Mouse (Mus musculus) splenic B cell, adult 2 months (primary cell): ENCODE measurements around the gene Fitm1.
A peak's percentile ranks its signal among the peaks of the same experiment; 100 is the strongest.

Experiments
- DNase-seq: peaks from one replicate; pipeline ENCODE4 v3.0.0-alpha.2; 2011; ENCODE audit warnings: low read depth, low spot score
- H3K27me3 ChIP-seq: 2 replicates; pipeline ENCODE4 v1.6.1; 2012; ENCODE audit warnings: mild to moderate bottlenecking, low read length, moderate library complexity, mixed read lengths; ENCODE audit not compliant: control insufficient read depth, poor library complexity, insufficient read depth, severe bottlenecking
- H3K36me3 ChIP-seq: 2 replicates; pipeline ENCODE4 v1.6.1; 2012; ENCODE audit warnings: mild to moderate bottlenecking, low read length, moderate library complexity, mixed read lengths; ENCODE audit not compliant: control insufficient read depth, poor library complexity, insufficient read depth, severe bottlenecking

Fitm1 gene

GRCm38 (mm10) chr14:55558740-55559448 is 16.5 kb upstream of the Fitm1 start:
- Histone ChIP-seq H3K27me3 (no peaks in the 10 kb centered on the region; the same call in 1 of the 2 replicates), H3K36me3 (peaks cover 6% of the 10 kb centered on the region; the same call in 1 of the 2 replicates)
- no peak for DNase-seq

- peak; percentile 93 for DNase-seq
- no peaks in the 10 kb centered on the region; the same call in 1 of the 2 replicates for H3K27me3 ChIP-seq
- peaks cover 10% of the 10 kb centered on the region; the same call in 1 of the 2 replicates for H3K36me3 ChIP-seq
Measured at GRCm38 (mm10) chr14:55559799-55560201, 15.6 kb upstream of the Fitm1 start, which contains the start of gene Dcaf11. Gene Dcaf11, plus strand, starts transcription at chr14:55560006.

- DNase-seq, result peak; percentile 99
- peaks cover 13% of the 10 kb centered on the region for H3K36me3 ChIP-seq
- H3K27me3 ChIP-seq, result no peaks in the 10 kb centered on the region; the same call in 1 of the 2 replicates
Measured at GRCm38 (mm10) chr14:55560202-55561073, 15.0 kb upstream of the Fitm1 start, which contains the start of gene A730061H03Rik. Gene A730061H03Rik, minus strand, starts transcription at chr14:55560406.

GRCm38 (mm10) chr14:55561860-55562259 is 13.6 kb upstream of the Fitm1 start:
- DNase-seq, result no peak
- H3K36me3 ChIP-seq, result peaks cover 13% of the 10 kb centered on the region
- no peaks in the 10 kb centered on the region; the same call in 1 of the 2 replicates for H3K27me3 ChIP-seq

GRCm38 (mm10) chr14:55563249-55563648 is 12.2 kb upstream of the Fitm1 start:
- Histone ChIP-seq H3K36me3 (peaks cover 13% of the 10 kb centered on the region), H3K27me3 (no peaks in the 10 kb centered on the region; the same call in 1 of the 2 replicates)
- no peak for DNase-seq

- H3K36me3 ChIP-seq, result peaks cover 21% of the 10 kb centered on the region
- H3K27me3 ChIP-seq, result no peaks in the 10 kb centered on the region
- no peak for DNase-seq
Measured at GRCm38 (mm10) chr14:55565748-55566147, 9.7 kb upstream of the Fitm1 start.

GRCm38 (mm10) chr14:55567496-55567895 is 7.9 kb upstream of the Fitm1 start:
- Histone ChIP-seq H3K36me3 (peaks cover 22% of the 10 kb centered on the region), H3K27me3 (no peaks in the 10 kb centered on the region)
- no peak for DNase-seq

- Histone ChIP-seq H3K27me3 (no peaks in the 10 kb centered on the region), H3K36me3 (peaks cover 8% of the 10 kb centered on the region; the same call in 1 of the 2 replicates)
- DNase-seq, result no peak
Measured at GRCm38 (mm10) chr14:55570588-55570987, 4.8 kb upstream of the Fitm1 start.

- no peaks in the 10 kb centered on the region for H3K27me3 ChIP-seq
- peaks cover 8% of the 10 kb centered on the region; the same call in 1 of the 2 replicates for H3K36me3 ChIP-seq
- no peak for DNase-seq
Measured at GRCm38 (mm10) chr14:55571760-55572159, 3.7 kb upstream of the Fitm1 start.

- Histone ChIP-seq H3K36me3 (peaks cover 4% of the 10 kb centered on the region), H3K27me3 (no peaks in the 10 kb centered on the region)
- DNase-seq, result no peak
Measured at GRCm38 (mm10) chr14:55575711-55576110, 294 bp downstream of the Fitm1 start.

- DNase-seq, result peak; percentile 25
- no peaks in the 10 kb centered on the region for H3K27me3 ChIP-seq
- peaks cover 3% of the 10 kb centered on the region for H3K36me3 ChIP-seq
Measured at GRCm38 (mm10) chr14:55576376-55576775, 959 bp downstream of the Fitm1 start.

- Histone ChIP-seq H3K36me3 (peaks cover 3% of the 10 kb centered on the region), H3K27me3 (no peaks in the 10 kb centered on the region)
- peak; percentile 81 for DNase-seq
Measured at GRCm38 (mm10) chr14:55577871-55578667, 2.7 kb downstream of the Fitm1 start, which contains the start of gene Psme1. Gene Psme1, plus strand, starts transcription at chr14:55578123.

- DNase-seq, result peak; percentile 73
- H3K27me3 ChIP-seq, result no peaks in the 10 kb centered on the region
- H3K36me3 ChIP-seq, result peaks cover 3% of the 10 kb centered on the region
Measured at GRCm38 (mm10) chr14:55578668-55579269, 3.4 kb downstream of the Fitm1 start.
